Mouse (Mus musculus) thymus, postnatal 4 days (tissue): Measurements from ENCODE around the gene Fam25c.
"Not testable (repeated sequence)": the region's sequence is repeated elsewhere in the genome, so short reads cannot be mapped to it uniquely, and the experiment has no call there.

Source experiments
- DNase-seq: peaks from one replicate; pipeline ENCODE4 v3.0.0; 2021

Gene Fam25c

DNA sequence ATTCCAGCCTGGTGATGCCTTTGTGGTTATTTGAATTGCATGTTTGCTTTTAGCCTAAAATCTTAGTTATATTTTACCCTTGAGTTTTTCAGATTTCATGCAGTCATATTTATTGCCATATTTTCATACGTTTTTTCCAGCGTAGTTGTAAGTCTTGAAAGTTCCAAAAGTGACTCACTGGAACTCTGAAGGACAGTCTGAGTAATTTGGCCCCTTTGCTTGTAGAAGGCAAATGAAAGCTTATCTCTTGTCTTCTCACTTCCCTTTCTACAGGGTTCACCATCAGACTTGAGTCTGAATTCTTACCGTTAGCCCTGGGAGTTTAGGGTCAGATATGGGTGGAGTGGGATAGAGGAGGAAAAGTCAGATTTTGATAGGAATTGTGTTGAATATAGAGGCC lies 28.6 kb downstream of the Fam25c start:
- DNase-seq, result no peak

DNA sequence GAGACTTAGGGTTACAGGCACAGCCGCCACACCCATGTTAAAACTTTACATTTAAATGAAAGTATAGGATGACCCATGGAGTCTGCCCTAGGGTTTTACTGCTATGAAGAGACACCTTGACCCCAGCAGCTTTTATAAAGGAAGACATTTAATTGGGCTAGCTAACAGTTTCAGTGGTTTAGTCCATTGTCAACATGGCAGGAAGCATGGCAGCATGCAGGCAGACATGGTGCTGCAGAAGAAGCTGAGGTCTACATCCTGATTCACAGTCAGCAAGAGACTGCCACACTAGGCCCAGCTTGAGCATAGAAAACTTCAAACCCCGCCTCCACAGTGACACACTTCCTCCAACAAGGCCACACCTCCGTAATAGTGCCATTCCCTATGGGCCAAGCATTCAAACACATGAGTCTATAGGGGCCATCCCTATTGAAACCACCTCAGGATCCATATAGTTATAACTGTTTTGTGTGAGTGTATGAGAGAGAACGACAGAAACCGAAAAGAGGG lies 31.6 kb downstream of the Fam25c start:
- DNase-seq, result no peak

DNA sequence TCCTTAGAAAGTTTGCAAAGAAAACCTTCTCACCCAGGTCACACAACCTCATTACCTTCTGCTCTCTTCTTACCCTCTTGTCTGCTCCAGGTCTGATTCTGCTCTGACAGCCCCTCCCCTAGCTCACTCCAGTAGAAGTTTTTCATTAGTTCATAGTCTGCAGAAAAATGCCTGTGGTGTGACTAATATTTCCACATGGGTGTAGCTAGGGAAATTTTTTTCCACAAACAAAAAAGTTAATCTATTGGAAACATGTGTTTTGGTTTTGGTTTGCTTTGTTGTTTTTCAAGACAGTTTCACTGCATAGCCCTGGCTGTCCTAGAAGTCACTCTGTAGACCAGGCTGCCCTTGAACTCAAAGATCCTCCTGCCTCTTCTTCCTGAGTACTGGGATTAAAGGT lies 37.1 kb downstream of the Fam25c start:
- no peak for DNase-seq

DNA sequence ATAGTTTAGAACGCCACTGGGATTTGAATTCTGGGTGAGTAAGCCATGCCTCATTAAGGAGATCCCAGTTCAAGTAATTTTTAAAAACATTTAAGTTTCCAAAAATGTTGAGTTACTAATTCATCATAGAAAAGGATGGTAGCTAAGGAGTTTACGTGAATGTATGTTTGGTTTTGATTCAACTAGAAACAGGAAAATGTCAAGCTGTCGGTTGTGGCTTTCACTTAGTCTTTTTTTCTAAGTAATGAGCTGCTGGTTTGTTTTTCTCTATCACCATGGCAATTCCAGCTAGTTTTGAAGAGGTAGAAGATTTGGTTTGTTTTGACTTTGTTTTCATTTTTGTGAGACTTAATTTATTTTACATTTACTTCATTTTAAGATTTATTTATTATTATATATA lies 37.8 kb downstream of the Fam25c start:
- DNase-seq, result no peak

DNA sequence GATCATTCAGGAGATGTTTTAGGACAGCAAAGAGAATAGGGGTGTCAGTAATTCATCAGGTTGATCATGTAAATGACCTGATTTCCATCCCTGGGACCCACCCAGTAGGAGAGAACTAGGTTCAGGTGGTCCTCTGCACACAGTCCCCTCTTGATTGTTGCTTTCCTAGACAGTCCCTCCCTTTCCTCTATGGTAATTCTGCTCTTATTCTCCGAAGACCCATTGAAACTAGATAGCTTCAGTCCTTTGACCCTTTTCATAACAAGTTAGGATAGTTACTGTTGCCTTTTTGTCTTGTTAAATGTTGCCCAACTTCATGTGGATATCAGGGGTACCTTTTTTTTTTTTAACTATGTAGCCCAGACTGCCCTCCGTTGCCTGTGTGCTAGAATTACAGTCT lies 38.9 kb downstream of the Fam25c start:
- DNase-seq, result no peak

DNA sequence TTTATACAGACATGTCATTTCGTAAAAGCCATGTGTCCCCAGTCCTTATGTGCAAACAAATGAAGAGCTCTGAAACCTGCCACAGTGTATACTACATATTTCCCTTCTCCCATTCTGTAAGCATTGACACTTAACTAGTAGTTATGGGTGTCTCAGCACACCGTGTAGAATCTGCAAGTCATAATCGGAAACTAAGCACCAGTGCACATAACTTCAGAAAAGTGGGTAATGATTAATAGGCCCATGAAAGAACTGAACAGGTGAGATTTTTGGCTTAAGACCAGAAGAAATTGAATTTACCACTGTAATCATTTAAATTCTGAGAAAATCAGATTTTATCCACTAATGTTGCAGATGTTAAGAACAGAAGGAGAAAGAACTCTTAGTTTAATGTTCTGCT lies 40.4 kb downstream of the Fam25c start:
- DNase-seq, result no peak

DNA sequence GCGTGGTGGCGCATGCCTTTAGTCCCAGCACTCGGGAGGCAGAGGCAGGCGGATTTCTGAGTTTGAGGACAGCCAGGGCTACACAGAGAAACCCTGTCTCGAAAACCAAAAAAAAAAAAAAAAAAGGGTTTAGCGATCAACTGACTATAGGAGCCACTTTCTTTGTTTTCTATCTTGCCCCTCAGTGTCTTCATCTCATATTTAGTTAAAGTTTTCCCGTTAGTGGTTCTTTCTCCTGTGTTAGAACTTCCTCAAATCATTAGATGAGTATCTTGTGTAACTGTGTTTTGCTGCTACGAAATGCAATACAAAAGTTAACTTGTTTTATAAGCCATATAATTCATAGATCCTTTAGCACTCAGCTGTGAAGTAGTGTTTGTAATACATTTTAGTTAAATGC lies 40.9 kb downstream of the Fam25c start:
- DNase-seq, result not testable (repeated sequence)

DNA sequence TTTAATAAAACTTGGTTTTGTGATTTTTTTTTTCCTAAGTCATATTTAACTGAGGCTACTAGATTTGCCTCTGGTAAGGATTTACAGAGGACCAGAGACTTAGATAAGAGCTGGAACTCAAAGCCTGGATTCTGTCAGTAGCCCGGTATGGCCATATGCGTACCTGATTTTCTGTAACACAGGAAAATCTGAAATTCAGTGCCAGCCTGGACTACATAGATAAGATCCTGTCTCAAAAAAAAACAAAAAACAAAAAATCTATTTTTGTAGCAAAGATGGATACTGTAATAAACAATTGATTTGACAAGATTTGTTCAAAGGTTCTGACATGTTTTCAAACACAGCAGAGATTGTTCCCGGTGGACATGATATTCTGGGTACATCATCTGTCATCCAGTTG lies 41.6 kb downstream of the Fam25c start:
- no peak for DNase-seq

DNA sequence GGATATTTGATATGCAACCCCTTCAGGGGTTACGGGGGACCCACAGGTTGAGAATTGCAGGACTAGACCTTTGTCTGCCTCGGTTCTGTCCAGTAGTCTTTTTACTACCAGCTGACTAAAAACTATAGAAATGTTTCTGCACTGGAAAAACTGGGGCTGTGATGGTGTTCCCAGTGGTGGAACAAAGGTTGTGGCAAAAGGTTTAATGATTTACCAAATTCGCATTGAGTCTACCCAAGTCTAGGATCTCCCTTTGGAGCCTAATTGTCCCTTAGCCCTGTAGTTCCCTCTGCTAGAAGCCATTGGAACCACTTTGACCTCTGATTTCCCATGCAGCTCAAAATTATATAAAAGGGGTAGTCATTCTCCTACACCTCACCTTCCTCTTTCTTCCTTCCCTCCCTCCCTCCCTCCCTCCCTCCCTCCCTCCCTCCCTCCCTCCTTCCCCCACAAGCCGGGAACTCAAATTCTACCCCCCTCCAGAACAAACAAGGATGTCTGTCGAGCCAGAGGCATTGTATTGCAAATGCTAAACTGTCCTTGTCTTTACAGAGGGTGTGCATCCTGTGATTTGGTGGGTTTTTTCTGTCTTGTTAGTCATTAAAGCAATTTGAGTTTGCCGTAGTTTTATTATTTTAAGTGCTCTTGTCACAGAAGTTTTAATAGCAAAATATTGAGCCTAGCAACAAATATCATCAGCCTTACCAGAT lies 42.7 kb downstream of the Fam25c start:
- no peak for DNase-seq

DNA sequence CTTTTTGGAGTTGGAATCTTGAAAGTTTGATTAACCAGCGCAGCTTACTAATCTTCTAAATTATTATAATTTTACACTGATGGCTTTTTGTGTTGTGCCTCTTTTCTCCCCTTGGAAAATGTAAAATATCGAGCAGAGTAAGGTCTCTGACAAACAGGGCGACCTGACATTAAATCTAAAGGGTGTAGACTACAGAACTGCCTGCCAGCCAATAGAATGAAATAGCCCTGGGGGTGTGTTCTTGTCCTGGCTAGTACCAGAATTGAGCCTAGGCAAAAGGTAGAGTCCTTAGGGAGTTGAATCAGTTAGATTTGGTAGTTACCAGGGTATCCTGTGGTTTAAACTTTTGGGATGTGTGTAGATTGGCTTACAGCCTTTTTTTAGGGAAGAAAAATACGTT lies 43.5 kb downstream of the Fam25c start:
- DNase-seq, result no peak

DNA sequence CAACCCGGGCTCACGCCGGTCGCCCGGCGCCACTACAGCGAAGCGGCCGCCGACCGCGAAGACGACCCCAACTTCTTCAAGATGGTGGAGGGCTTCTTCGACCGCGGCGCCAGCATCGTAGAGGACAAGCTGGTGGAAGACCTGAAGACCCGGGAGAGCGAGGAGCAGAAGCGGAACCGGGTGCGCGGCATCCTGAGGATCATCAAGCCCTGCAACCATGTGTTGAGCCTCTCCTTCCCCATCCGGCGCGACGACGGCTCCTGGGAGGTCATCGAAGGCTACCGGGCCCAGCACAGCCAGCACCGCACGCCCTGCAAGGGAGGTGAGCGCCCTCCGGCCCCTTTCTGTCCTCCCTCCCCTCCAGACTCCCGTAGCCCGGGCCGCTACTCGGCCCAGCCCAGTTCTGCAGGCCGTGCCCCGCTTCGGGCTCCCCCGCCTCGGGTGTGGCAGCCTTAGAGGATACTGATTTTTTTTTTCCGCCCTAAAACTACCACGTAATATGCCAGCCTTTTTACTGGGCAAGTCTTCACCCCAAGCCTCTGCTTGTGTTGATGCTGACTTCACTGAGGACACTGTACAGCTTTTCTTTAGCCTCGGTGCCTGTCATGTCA lies 44.1 kb downstream of the Fam25c start:
- DNase-seq, result peak; percentile 67

DNA sequence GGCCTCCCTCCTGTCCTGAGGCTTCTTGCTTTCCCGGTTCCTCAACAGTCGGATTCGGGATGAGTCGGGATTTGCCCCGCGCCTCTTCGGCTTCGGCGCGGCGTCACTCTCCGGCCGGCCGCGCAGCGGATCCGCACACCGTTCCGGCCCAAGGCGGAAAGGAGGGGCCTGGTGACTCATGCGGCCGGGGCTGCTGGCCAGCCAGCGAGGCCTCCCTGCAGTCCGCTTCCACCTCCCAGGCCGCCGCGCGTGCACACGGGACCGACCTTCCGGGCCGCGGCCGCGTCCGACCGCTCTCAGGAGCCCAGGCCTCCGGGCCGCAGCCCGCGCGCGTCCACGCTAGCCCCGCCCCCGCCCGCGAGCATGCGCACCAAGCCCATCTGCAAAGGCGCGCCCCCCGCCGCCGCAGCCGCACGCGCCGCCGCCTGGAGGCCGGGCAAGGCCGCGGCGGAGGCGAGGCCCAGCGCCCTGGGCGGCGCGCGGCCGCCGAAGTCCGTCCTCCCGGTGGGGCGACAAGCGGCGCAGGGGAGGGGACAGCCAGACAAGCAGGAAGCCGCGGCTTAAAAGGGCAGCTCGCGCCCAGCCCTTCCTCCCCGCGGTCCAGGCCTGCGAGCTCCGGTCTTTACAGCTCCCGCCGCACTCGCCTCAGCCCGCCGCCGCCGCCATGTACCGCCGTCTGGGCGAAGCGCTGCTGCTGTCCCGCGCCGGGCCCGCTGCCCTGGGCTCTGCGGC lies 44.8 kb downstream of the Fam25c start, which contains the start of the genes Shld2 and Glud1:
TSS of gene Shld2 (minus strand) at position 260 of the 732 bp plus-strand sequence.
TSS of gene Glud1 (plus strand) at position 494 of the 732 bp plus-strand sequence.
- peak; percentile 96 for DNase-seq

DNA sequence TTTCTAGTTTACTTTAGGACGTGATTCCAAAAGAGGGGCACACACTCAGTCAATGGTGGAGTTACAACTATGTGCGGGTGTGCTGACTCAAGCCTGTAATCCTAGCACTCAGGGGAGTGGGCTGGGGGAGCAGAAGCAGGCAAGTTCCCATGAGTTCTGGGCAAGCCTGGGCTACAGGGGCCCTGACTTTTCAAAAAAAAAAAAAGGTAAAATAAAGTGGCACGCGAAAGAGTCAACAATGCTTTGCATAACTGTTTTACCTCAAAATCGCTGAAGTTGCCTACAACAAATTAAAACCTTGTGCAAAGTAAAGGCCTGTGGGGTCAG lies 45.4 kb downstream of the Fam25c start:
- no peak for DNase-seq

DNA sequence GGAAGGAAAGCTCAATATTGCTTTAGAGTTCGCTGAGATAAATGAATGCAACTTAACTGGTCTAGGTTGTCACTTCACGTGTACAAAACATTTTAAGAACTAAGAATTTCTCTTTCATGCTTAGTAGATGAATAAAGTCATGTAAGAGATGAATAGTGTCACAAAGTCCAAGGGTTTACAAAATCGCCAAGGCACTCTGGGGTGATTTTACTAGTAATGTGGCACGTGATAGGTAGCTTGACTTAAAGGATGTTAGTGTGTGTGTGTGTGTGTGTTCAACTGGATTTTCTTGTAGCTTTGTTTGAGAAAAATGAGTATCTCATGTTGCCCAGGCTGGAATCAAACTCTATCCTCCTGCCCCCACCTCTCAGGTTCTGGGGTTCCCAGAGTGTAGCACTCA lies 46.0 kb downstream of the Fam25c start:
- no peak for DNase-seq

DNA sequence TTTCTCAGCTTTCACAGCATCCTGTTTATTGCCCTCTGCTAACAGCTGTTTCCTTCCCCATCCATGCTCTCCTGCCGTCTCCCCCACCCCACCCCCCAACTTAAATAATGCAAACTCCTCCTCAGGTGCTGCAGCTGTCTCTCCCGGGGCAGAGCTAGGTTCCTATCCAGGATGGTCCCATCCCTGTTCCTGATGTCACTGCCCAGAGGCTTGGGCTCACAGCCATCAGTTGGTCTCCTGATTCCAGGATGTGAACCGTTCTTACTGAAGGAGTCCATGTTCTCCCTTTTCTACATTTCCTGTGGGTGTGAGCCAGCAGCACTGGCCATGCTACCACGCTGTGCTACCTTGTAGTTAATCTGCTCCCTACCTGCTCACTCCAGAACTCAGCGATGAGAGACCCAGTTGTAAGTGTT lies 52.0 kb downstream of the Fam25c start:
- DNase-seq, result no peak

DNA sequence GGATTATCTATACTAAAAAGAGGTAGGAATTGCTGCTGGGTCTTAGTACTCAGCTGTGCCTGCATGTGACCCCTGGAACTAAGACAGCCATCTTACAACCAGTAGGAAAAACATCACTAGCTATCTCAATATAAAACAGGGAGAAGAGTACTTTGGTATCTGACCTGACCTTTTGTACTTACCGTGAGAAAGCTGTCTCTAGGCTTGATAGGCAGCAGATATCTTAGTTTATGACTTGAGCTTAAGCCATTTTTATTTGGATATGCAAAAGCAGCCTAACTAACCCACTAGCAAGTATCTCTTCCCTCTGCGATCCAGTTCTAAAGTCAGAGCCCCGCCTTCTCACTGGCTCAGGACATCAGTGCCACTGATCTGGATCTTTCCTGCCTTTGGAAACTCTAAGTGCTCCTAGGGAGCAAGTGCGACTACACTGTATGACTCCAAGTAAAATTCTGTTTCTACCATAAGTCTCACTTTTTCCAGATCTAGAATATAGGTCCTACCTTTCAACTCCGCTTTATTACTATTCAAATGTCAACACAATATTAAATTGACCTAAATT lies 52.5 kb downstream of the Fam25c start:
- DNase-seq, result no peak
